Mouse (Mus musculus): Measurements from ENCODE around the gene Isy1. TPM values are rescaled to one million over a fixed set of nuclear protein-coding genes. Genes with fewer than 3 reads are reported as not detected.
A peak's percentile ranks its signal among the peaks of the same experiment; 100 is the strongest.
"Not testable (repeated sequence)": the region's sequence is repeated elsewhere in the genome, so short reads cannot be mapped to it uniquely, and the experiment has no call there.

Gene Isy1
- polyA plus RNA-seq, 1 experiment: 6.7 TPM

DNA sequence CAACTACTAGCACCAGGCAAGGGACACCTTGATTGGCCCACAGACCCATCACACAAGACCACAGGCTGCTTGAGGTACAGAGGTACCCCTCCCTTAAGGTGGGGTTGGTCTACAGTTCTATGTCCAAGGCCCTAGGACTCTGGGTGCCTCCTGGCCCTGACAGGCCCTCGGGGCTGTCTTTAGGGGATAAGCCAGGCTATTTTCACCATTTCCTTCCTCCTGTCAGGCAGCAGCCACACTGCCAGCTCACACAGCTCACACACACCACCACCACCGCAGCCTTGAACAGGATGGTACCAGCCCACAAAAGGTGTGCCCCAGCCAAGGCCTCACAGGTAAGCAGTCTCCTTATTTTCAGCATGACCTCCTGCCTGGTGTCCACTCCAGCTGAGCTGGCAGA lies 60.8 kb downstream of the Isy1 start, which contains the start of gene Gp9:
TSS of gene Gp9 (plus strand) at position 231 of the 400 bp plus-strand sequence.
- no peak within 1 kb of the TSS for H3K27ac ChIP-seq (ENCODE audit: control insufficient read depth, insufficient read depth, low read depth, low read length)
- no peaks in the 10 kb centered on the region for H3K27me3 ChIP-seq (ENCODE audit: control insufficient read depth, insufficient read depth, low read length)
- no peak for TF ChIP-seq CTCF (IDR thresholded peaks at IDR 0.05; ENCODE audit: control insufficient read depth, insufficient read depth, insufficient replicate concordance, low read depth, low read length)
- no peak for TF ChIP-seq POLR2A (IDR thresholded peaks at IDR 0.05; ENCODE audit: control insufficient read depth, low read depth, low read length)
- H3K36me3 ChIP-seq (ENCODE audit: control insufficient read depth, insufficient read depth, low read length): no peaks in the 10 kb centered on the region
- no peaks in the 10 kb centered on the region for H3K4me1 ChIP-seq (ENCODE audit: control insufficient read depth, insufficient read depth, low read length)
- no peak within 1 kb of the TSS for H3K4me3 ChIP-seq (ENCODE audit: control insufficient read depth, low read depth, low read length)

DNA sequence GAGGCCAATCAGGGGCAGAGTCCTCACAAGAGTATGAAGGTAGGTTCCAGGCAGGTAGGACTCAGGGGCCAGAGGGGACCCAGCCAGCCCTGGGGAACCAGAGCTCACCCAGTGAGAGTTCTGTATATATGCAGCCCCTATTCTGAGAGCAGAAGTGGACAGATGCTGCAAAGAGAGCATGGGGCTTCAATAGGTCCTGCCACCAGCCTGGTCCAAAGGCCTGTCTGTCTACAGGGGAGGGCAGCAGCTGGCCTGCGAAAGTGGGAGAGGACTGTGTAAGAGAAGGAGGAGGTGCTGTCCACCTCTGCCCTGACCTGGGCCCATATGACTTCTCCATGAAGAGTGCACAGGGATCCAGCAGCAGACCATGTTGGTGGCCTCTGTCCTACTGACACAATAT lies 61.9 kb downstream of the Isy1 start:
- no peak overlapping the region for H3K4me3 ChIP-seq (ENCODE audit: control insufficient read depth, low read depth, low read length)
- H3K27me3 ChIP-seq (ENCODE audit: control insufficient read depth, insufficient read depth, low read length): no peaks in the 10 kb centered on the region
- no peak overlapping the region for H3K27ac ChIP-seq (ENCODE audit: control insufficient read depth, insufficient read depth, low read depth, low read length)
- no peaks in the 10 kb centered on the region for H3K36me3 ChIP-seq (ENCODE audit: control insufficient read depth, insufficient read depth, low read length)
- no peaks in the 10 kb centered on the region for H3K4me1 ChIP-seq (ENCODE audit: control insufficient read depth, insufficient read depth, low read length)
- TF ChIP-seq CTCF (IDR thresholded peaks at IDR 0.05; ENCODE audit: control insufficient read depth, insufficient read depth, insufficient replicate concordance, low read depth, low read length) (no peak), POLR2A (IDR thresholded peaks at IDR 0.05; ENCODE audit: control insufficient read depth, low read depth, low read length) (no peak)

DNA sequence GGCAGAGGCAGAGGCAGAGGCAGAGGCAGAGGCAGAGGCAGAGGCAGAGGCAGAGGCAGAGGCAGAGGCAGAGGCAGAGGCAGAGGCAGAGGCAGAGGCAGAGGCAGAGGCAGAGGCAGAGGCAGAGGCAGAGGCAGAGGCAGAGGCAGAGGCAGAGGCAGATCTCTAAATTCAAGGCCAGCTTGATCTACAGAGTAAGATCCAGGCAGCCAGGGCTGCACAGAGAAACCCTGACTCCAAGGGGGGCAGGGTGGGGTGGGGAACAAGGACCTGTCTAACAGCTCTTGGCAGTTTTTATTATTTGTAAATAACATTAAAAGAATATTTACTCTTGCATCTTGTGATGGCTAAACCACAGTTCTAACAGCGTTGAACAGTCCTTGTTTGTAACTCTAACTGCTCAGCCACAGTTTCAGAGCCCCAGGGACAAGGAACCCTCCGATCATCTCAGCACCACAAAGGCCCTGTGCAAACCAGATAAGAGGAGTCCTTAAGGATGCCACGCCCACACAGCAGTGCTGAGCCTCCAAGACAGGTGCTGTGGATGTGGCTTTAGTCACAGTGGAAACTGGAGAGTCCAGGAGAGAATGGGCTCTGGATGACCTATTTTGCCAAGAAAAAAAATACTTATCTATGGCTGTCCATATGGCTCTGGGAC lies 62.9 kb downstream of the Isy1 start:
- Histone ChIP-seq H3K27ac (ENCODE audit: control insufficient read depth, insufficient read depth, low read depth, low read length) (no peak overlapping the region), H3K36me3 (ENCODE audit: control insufficient read depth, insufficient read depth, low read length) (no peaks in the 10 kb centered on the region)
- TF ChIP-seq CTCF (IDR thresholded peaks at IDR 0.05; ENCODE audit: control insufficient read depth, insufficient read depth, insufficient replicate concordance, low read depth, low read length) (no peak), POLR2A (IDR thresholded peaks at IDR 0.05; ENCODE audit: control insufficient read depth, low read depth, low read length) (no peak)

DNA sequence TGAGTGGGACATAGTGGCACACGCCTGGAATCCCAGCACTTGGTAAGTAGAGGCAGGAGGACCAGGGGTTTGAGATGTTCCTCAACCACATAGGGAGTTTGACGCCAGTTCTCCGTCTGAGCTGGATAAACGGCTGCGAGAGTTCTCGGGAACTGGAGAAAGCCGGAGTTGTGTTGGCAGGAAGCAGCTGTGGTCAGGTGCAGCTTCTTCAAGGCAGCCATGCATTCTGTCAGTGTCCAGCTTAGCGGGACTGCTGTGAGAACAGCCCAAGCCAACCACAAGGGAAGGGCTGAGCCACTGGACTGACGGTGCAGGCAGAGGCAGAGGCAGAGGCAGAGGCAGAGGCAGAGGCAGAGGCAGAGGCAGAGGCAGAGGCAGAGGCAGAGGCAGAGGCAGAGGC lies 63.7 kb downstream of the Isy1 start:
- TF ChIP-seq CTCF (IDR thresholded peaks at IDR 0.05; ENCODE audit: control insufficient read depth, insufficient read depth, insufficient replicate concordance, low read depth, low read length): no peak
- TF ChIP-seq POLR2A (IDR thresholded peaks at IDR 0.05; ENCODE audit: control insufficient read depth, low read depth, low read length): no peak
- no peak overlapping the region for H3K27ac ChIP-seq (ENCODE audit: control insufficient read depth, insufficient read depth, low read depth, low read length)
- no peaks in the 10 kb centered on the region for H3K4me1 ChIP-seq (ENCODE audit: control insufficient read depth, insufficient read depth, low read length)
- H3K36me3 ChIP-seq (ENCODE audit: control insufficient read depth, insufficient read depth, low read length): no peaks in the 10 kb centered on the region
- no peak overlapping the region for H3K4me3 ChIP-seq (ENCODE audit: control insufficient read depth, low read depth, low read length)
- no peaks in the 10 kb centered on the region for H3K27me3 ChIP-seq (ENCODE audit: control insufficient read depth, insufficient read depth, low read length)

More for the DNA sequence above, 62.9 kb downstream of the Isy1 start:
- no peak overlapping the region for H3K4me3 ChIP-seq (ENCODE audit: control insufficient read depth, low read depth, low read length)
- no peaks in the 10 kb centered on the region for H3K27me3 ChIP-seq (ENCODE audit: control insufficient read depth, insufficient read depth, low read length)
- H3K4me1 ChIP-seq (ENCODE audit: control insufficient read depth, insufficient read depth, low read length): no peaks in the 10 kb centered on the region

DNA sequence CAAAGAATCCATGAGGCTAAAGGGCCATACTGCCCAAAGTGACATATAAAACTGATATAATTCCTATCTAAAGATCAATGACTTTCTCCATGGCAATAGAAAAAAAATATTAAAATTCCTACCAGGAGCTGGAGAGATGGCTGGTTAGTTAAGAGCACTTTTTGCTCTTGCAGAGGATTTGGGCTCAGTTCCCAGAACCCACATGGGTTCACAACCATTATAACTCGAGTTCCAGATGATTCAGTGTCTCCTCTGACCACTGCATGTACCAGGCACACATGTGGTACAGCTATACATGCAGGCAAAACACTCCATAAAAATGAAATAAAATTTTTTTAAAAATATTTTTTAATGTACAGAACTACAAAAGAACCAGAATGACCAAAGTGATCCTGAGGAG lies 64.1 kb downstream of the Isy1 start:
- no peak for TF ChIP-seq CTCF (IDR thresholded peaks at IDR 0.05; ENCODE audit: control insufficient read depth, insufficient read depth, insufficient replicate concordance, low read depth, low read length)
- no peak for TF ChIP-seq POLR2A (IDR thresholded peaks at IDR 0.05; ENCODE audit: control insufficient read depth, low read depth, low read length)
- H3K4me3 ChIP-seq (ENCODE audit: control insufficient read depth, low read depth, low read length): no peak overlapping the region

DNA sequence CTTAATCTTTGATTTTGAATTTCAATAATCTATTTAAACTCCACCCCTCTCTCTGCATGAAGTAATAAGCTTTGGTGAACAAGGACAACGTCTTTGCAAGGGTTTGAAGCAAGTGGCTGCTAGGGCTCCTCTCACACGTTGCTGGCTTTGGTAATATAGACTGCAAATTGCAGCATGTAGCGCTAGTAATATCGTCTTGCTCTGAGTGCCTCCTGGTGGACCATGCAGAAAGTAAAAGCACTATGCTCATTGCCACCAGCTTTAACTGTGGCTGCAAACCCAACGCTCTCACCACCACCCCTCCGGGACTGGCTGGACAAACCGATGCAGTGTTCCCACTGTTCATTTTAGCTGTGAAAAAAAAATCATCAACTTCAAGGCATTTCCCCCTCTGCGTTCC lies 68.0 kb downstream of the Isy1 start:
- Histone ChIP-seq H3K27me3 (ENCODE audit: control insufficient read depth, insufficient read depth, low read length) (no peaks in the 10 kb centered on the region), H3K36me3 (ENCODE audit: control insufficient read depth, insufficient read depth, low read length) (no peaks in the 10 kb centered on the region), H3K4me3 (ENCODE audit: control insufficient read depth, low read depth, low read length) (no peak overlapping the region), H3K4me1 (ENCODE audit: control insufficient read depth, insufficient read depth, low read length) (no peaks in the 10 kb centered on the region), H3K27ac (ENCODE audit: control insufficient read depth, insufficient read depth, low read depth, low read length) (no peak overlapping the region)
- TF ChIP-seq CTCF (IDR thresholded peaks at IDR 0.05; ENCODE audit: control insufficient read depth, insufficient read depth, insufficient replicate concordance, low read depth, low read length) (peak; percentile 23; the same call in 1 of the 2 replicates), POLR2A (IDR thresholded peaks at IDR 0.05; ENCODE audit: control insufficient read depth, low read depth, low read length) (no peak)

More for the DNA sequence above, 64.1 kb downstream of the Isy1 start:
- Histone ChIP-seq H3K36me3 (ENCODE audit: control insufficient read depth, insufficient read depth, low read length) (no peaks in the 10 kb centered on the region), H3K4me1 (ENCODE audit: control insufficient read depth, insufficient read depth, low read length) (no peaks in the 10 kb centered on the region), H3K27me3 (ENCODE audit: control insufficient read depth, insufficient read depth, low read length) (no peaks in the 10 kb centered on the region), H3K27ac (ENCODE audit: control insufficient read depth, insufficient read depth, low read depth, low read length) (no peak overlapping the region)

DNA sequence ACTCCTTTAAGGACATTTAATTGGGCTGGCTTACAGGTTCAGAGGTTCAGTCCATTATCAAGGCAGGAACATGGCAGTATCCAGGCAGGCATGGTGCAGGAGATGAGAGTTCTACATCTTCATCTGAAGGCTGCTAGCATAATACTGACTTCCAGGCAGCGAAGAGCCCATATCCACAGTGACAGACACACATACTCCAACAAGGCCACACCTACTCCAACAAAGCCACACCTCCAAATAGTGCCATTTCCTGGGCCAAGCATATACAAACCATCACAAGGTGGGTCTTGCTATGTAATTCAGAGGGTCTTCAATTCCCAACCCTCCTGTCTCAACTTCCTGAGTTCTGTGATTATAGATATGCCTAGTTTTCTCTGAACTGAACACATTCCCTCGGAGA lies 74.3 kb downstream of the Isy1 start:
- H3K4me1 ChIP-seq (ENCODE audit: control insufficient read depth, insufficient read depth, low read length); H3K4me3 ChIP-seq (ENCODE audit: control insufficient read depth, low read depth, low read length); H3K27ac ChIP-seq (ENCODE audit: control insufficient read depth, insufficient read depth, low read depth, low read length); H3K36me3 ChIP-seq (ENCODE audit: control insufficient read depth, insufficient read depth, low read length); H3K27me3 ChIP-seq (ENCODE audit: control insufficient read depth, insufficient read depth, low read length): not testable (repeated sequence)

Other genes with a start within 250 kb of the Isy1 start
- 0.77 and 0.98 TPM in 2 replicates for gene Prokr1, start 248.1 kb downstream of the Isy1 start, polyA plus RNA-seq (2012; rRNA removed)
- gene Aplf, start 166.6 kb downstream of the Isy1 start, polyA plus RNA-seq (2012; rRNA removed): 3.3 and 3.8 TPM in 2 replicates
- 0.68 and 0.85 TPM in 2 replicates for gene Efcc1, start 107.9 kb downstream of the Isy1 start, polyA plus RNA-seq (2012; rRNA removed)
- 0.17 TPM in 1 of 2 replicates, not detected in the other for gene Gp9, start 60.7 kb downstream of the Isy1 start, polyA plus RNA-seq (2012; rRNA removed)
- 19.5 and 20.0 TPM in 2 replicates for gene Rab43, start 26.6 kb downstream of the Isy1 start, polyA plus RNA-seq (2012; rRNA removed)
- 0.52 and 0.95 TPM in 2 replicates for gene Gm45140, start 3.0 kb downstream of the Isy1 start, polyA plus RNA-seq (2012; rRNA removed)
- 111 and 130 TPM in 2 replicates for gene Cnbp, start 12.3 kb upstream of the Isy1 start, polyA plus RNA-seq (2012; rRNA removed)
- gene Copg1, start 49.0 kb upstream of the Isy1 start, polyA plus RNA-seq (2012; rRNA removed): 19.3 and 21.5 TPM in 2 replicates
- gene Hmces, start 75.1 kb upstream of the Isy1 start, polyA plus RNA-seq (2012; rRNA removed): 14.9 and 15.2 TPM in 2 replicates
- gene H1fx, start 142.8 kb upstream of the Isy1 start, polyA plus RNA-seq (2012; rRNA removed): 68.7 and 101 TPM in 2 replicates
- 51.5 and 52.1 TPM in 2 replicates for gene Rab7, start 206.5 kb upstream of the Isy1 start, polyA plus RNA-seq (2012; rRNA removed)
- 215 and 230 TPM in 2 replicates for gene Rpn1, start 245.7 kb upstream of the Isy1 start, polyA plus RNA-seq (2012; rRNA removed)